Mouse (Mus musculus): ENCODE data around the gene Emp3.

- TF ChIP-seq EP300 (IDR thresholded peaks at IDR 0.05; ENCODE audit: low read depth), result no peak
- TF ChIP-seq CTCF (IDR thresholded peaks at IDR 0.05; ENCODE audit: low read depth), result no peak
Observed at GRCm38 (mm10) chr7:45892651-45893050, 28.6 kb downstream of the Emp3 start.

All from liver, postnatal 0 days (tissue).